Mouse (Mus musculus): ENCODE measurements around the gene Ubald2. TPM values are rescaled to one million over a fixed set of nuclear protein-coding genes. Genes with fewer than 3 reads are reported as not detected.

The Ubald2 gene
- total RNA-seq, 1 experiment: 106 TPM

GRCm38 (mm10) chr11:116447822-116448221 is 13.9 kb downstream of the Ubald2 start:
- Histone ChIP-seq H3K36me3 (ENCODE audit: control insufficient read depth, insufficient read depth, low read length, poor library complexity, severe bottlenecking) (no peaks in the 10 kb centered on the region), H3K4me1 (ENCODE audit: control insufficient read depth in 2 of 2, insufficient read depth in 2 of 2, low read length in 2 of 2, poor library complexity in 1 of 2) (peaks cover 0 to 26% of the 10 kb centered on the region in 2 experiments; a peak in 2 of 4 replicates), H3K9ac (ENCODE audit: insufficient read depth, low read depth, low read length, poor library complexity, severe bottlenecking) (no peak overlapping the region), H3K4me3 (ENCODE audit: insufficient read depth in 1 of 2, low read depth in 1 of 2, low read length in 2 of 2, poor library complexity in 1 of 2, severe bottlenecking in 1 of 2) (no peak overlapping the region), H3K27ac (ENCODE audit: insufficient read depth, low read depth, low read length, poor library complexity, severe bottlenecking) (no peak overlapping the region), H3K9me3 (ENCODE audit: control insufficient read depth, insufficient read depth, low read depth, low read length) (no peaks in the 10 kb centered on the region)
- in situ Hi-C loops (cut with MboI; ENCODE audit: low sequenced_read_pairs in 2 of 2, unreplicated experiment in 2 of 2): loop anchor here (5.0 to 10.0 kb wide), 2 partner anchors 131 to 133 kb away; no protein-coding TSS in a partner anchor
- TF ChIP-seq MAFK (IDR thresholded peaks at IDR 0.05; ENCODE audit: insufficient read depth, low read depth, low read length): no peak
- TF ChIP-seq ZC3H11A (IDR thresholded peaks at IDR 0.05; ENCODE audit: borderline replicate concordance, low read depth, low read length): no peak
- no peak for TF ChIP-seq CHD2 (IDR thresholded peaks at IDR 0.05; ENCODE audit: low read depth, low read length)
- TF ChIP-seq HCFC1 (IDR thresholded peaks at IDR 0.05; ENCODE audit: borderline replicate concordance, insufficient read depth, low read length): no peak
- no peak for TF ChIP-seq ZNF384 (IDR thresholded peaks at IDR 0.05; ENCODE audit: low read depth, low read length)
- DNase-seq (ENCODE audit: low read depth, low spot score): no peak

- no peak for DNase-seq (ENCODE audit: low read depth, low spot score)
- Histone ChIP-seq H3K4me1 (ENCODE audit: control insufficient read depth in 2 of 2, insufficient read depth in 2 of 2, low read length in 2 of 2, poor library complexity in 1 of 2) (peaks cover 0 to 17% of the 10 kb centered on the region in 2 experiments; a peak in 2 of 4 replicates), H3K27ac (ENCODE audit: insufficient read depth, low read depth, low read length, poor library complexity, severe bottlenecking) (no peak overlapping the region), H3K9me3 (ENCODE audit: control insufficient read depth, insufficient read depth, low read depth, low read length) (no peaks in the 10 kb centered on the region), H3K4me3 (ENCODE audit: insufficient read depth in 1 of 2, low read depth in 1 of 2, low read length in 2 of 2, poor library complexity in 1 of 2, severe bottlenecking in 1 of 2) (no peak overlapping the region), H3K9ac (ENCODE audit: insufficient read depth, low read depth, low read length, poor library complexity, severe bottlenecking) (no peak overlapping the region), H3K36me3 (ENCODE audit: control insufficient read depth, insufficient read depth, low read length, poor library complexity, severe bottlenecking) (no peaks in the 10 kb centered on the region)
- in situ Hi-C loops (cut with MboI; ENCODE audit: low sequenced_read_pairs in 2 of 2, unreplicated experiment in 2 of 2): loop anchor here (5.0 to 10.0 kb wide), 2 partner anchors 132 to 135 kb away; no protein-coding TSS in a partner anchor
- TF ChIP-seq MAFK (IDR thresholded peaks at IDR 0.05; ENCODE audit: insufficient read depth, low read depth, low read length) (no peak), HCFC1 (IDR thresholded peaks at IDR 0.05; ENCODE audit: borderline replicate concordance, insufficient read depth, low read length) (no peak), ZNF384 (IDR thresholded peaks at IDR 0.05; ENCODE audit: low read depth, low read length) (no peak), CHD2 (IDR thresholded peaks at IDR 0.05; ENCODE audit: low read depth, low read length) (no peak), ZC3H11A (IDR thresholded peaks at IDR 0.05; ENCODE audit: borderline replicate concordance, low read depth, low read length) (no peak)
These were observed 15.4 kb downstream of the Ubald2 start for GRCm38 (mm10) chr11:116449341-116449740.

DNA sequence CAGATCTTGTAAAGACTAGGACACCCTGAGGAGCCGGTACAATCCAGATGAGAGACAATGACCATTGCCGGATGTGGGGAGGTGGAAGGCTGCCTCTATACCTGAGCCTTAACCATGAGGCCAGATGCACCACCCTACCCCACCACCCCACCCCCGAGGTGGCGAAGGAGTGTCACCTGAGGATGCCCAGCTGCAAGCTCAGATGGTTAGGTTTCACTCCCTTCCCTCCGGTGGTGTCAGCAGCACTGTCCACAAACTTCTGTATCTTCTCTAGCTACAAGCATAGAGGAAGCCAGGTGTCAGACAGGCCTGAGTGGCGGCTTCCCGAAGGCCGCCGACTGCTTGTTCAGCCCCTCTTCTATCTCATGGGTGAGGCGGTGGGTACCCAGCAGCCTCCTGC is 20.0 kb downstream of the Ubald2 start:
- no peak overlapping the region for H3K9ac ChIP-seq (ENCODE audit: insufficient read depth, low read depth, low read length, poor library complexity, severe bottlenecking)
- in situ Hi-C loops (cut with MboI; ENCODE audit: low sequenced_read_pairs in 2 of 2, unreplicated experiment in 2 of 2): no loop called here
- no peak for DNase-seq (ENCODE audit: low read depth, low spot score)
- H3K4me1 ChIP-seq (ENCODE audit: control insufficient read depth in 2 of 2, insufficient read depth in 2 of 2, low read length in 2 of 2, poor library complexity in 1 of 2): peaks cover 0 to 3% of the 10 kb centered on the region in 2 experiments; a peak in 1 of 4 replicates
- H3K9me3 ChIP-seq (ENCODE audit: control insufficient read depth, insufficient read depth, low read depth, low read length): no peaks in the 10 kb centered on the region
- H3K36me3 ChIP-seq (ENCODE audit: control insufficient read depth, insufficient read depth, low read length, poor library complexity, severe bottlenecking): no peaks in the 10 kb centered on the region
- H3K4me3 ChIP-seq (ENCODE audit: insufficient read depth in 1 of 2, low read depth in 1 of 2, low read length in 2 of 2, poor library complexity in 1 of 2, severe bottlenecking in 1 of 2): no peak overlapping the region
- TF ChIP-seq HCFC1 (IDR thresholded peaks at IDR 0.05; ENCODE audit: borderline replicate concordance, insufficient read depth, low read length) (no peak), MAFK (IDR thresholded peaks at IDR 0.05; ENCODE audit: insufficient read depth, low read depth, low read length) (no peak), CHD2 (IDR thresholded peaks at IDR 0.05; ENCODE audit: low read depth, low read length) (no peak), ZNF384 (IDR thresholded peaks at IDR 0.05; ENCODE audit: low read depth, low read length) (no peak), ZC3H11A (IDR thresholded peaks at IDR 0.05; ENCODE audit: borderline replicate concordance, low read depth, low read length) (no peak)
- H3K27ac ChIP-seq (ENCODE audit: insufficient read depth, low read depth, low read length, poor library complexity, severe bottlenecking): no peak overlapping the region

- H3K9ac ChIP-seq (ENCODE audit: insufficient read depth, low read depth, low read length, poor library complexity, severe bottlenecking): no peak overlapping the region
- H3K27ac ChIP-seq (ENCODE audit: insufficient read depth, low read depth, low read length, poor library complexity, severe bottlenecking): no peak overlapping the region
- DNase-seq (ENCODE audit: low read depth, low spot score): no peak
- in situ Hi-C loops (cut with MboI; ENCODE audit: low sequenced_read_pairs in 2 of 2, unreplicated experiment in 2 of 2): loop anchor here in 1 of 2 experiments (5.0 kb wide), 1 partner anchor 234 kb away; no protein-coding TSS in a partner anchor
- no peaks in the 10 kb centered on the region for H3K9me3 ChIP-seq (ENCODE audit: control insufficient read depth, insufficient read depth, low read depth, low read length)
- TF ChIP-seq CHD2 (IDR thresholded peaks at IDR 0.05; ENCODE audit: low read depth, low read length): no peak
- H3K36me3 ChIP-seq (ENCODE audit: control insufficient read depth, insufficient read depth, low read length, poor library complexity, severe bottlenecking): no peaks in the 10 kb centered on the region
- H3K4me1 ChIP-seq (ENCODE audit: control insufficient read depth in 2 of 2, insufficient read depth in 2 of 2, low read length in 2 of 2, poor library complexity in 1 of 2): peaks cover 0 to 10% of the 10 kb centered on the region in 2 experiments; a peak in 2 of 4 replicates
- H3K4me3 ChIP-seq (ENCODE audit: insufficient read depth in 1 of 2, low read depth in 1 of 2, low read length in 2 of 2, poor library complexity in 1 of 2, severe bottlenecking in 1 of 2): no peak overlapping the region
These were observed 22.3 kb downstream of the Ubald2 start for GRCm38 (mm10) chr11:116456234-116456633.

GRCm38 (mm10) chr11:116459786-116460185 is 25.9 kb downstream of the Ubald2 start:
- TF ChIP-seq CHD2 (IDR thresholded peaks at IDR 0.05; ENCODE audit: low read depth, low read length) (no peak), HCFC1 (IDR thresholded peaks at IDR 0.05; ENCODE audit: borderline replicate concordance, insufficient read depth, low read length) (no peak), MAFK (IDR thresholded peaks at IDR 0.05; ENCODE audit: insufficient read depth, low read depth, low read length) (no peak), ZNF384 (IDR thresholded peaks at IDR 0.05; ENCODE audit: low read depth, low read length) (no peak), ZC3H11A (IDR thresholded peaks at IDR 0.05; ENCODE audit: borderline replicate concordance, low read depth, low read length) (no peak)
- Histone ChIP-seq H3K27ac (ENCODE audit: insufficient read depth, low read depth, low read length, poor library complexity, severe bottlenecking) (no peak overlapping the region), H3K36me3 (ENCODE audit: control insufficient read depth, insufficient read depth, low read length, poor library complexity, severe bottlenecking) (no peaks in the 10 kb centered on the region), H3K9me3 (ENCODE audit: control insufficient read depth, insufficient read depth, low read depth, low read length) (no peaks in the 10 kb centered on the region), H3K4me1 (ENCODE audit: control insufficient read depth in 2 of 2, insufficient read depth in 2 of 2, low read length in 2 of 2, poor library complexity in 1 of 2) (peaks cover 2 to 11% of the 10 kb centered on the region in 2 experiments; a peak in 2 of 4 replicates), H3K4me3 (ENCODE audit: insufficient read depth in 1 of 2, low read depth in 1 of 2, low read length in 2 of 2, poor library complexity in 1 of 2, severe bottlenecking in 1 of 2) (no peak overlapping the region), H3K9ac (ENCODE audit: insufficient read depth, low read depth, low read length, poor library complexity, severe bottlenecking) (no peak overlapping the region)
- no peak for DNase-seq (ENCODE audit: low read depth, low spot score)
- in situ Hi-C loops (cut with MboI; ENCODE audit: low sequenced_read_pairs in 2 of 2, unreplicated experiment in 2 of 2): loop anchor here in 1 of 2 experiments (5.0 kb wide), 1 partner anchor 237 kb away; no protein-coding TSS in a partner anchor
